Mouse (Mus musculus) embryonic fibroblast, embryonic 13.5 days (primary cell): ENCODE measurements around the gene Alg14.

Source experiments
- CTCF ChIP-seq: IDR thresholded peaks from 2 replicates; pipeline ENCODE4 v1.5.1; 2011; ENCODE audit warnings: mild to moderate bottlenecking, control low read depth, low read length, moderate library complexity, borderline replicate concordance; ENCODE audit not compliant: insufficient read depth
- POLR2A ChIP-seq: IDR thresholded peaks from 2 replicates; pipeline ENCODE4 v1.6.1; 2011; ENCODE audit warnings: low read depth, mild to moderate bottlenecking, control low read depth, low read length, moderate library complexity

- TF ChIP-seq POLR2A (no peak), CTCF (no peak)
Observed at GRCm38 (mm10) chr3:121285219-121285618, 6.4 kb upstream of the Alg14 start.
